Mouse (Mus musculus) lung, embryonic 14.5 days (tissue): ENCODE measurements around the gene Grin2b. TPM values are rescaled to one million over a fixed set of nuclear protein-coding genes. Genes with fewer than 3 reads are reported as not detected.
A peak's percentile ranks its signal among the peaks of the same experiment; 100 is the strongest.

Experiments
- ATAC-seq: fragments of 200-750 bp; cut with Nextera tagmentation; 2 replicates; pipeline ENCODE4 v1.8.0; 2017; ENCODE audit warnings: mild to moderate bottlenecking, moderate TSS enrichment, moderate library complexity; ENCODE audit not compliant: insufficient read depth
- DNase-seq: peaks from one replicate; pipeline ENCODE4 v3.0.0-alpha.2; 2015
- H3K27ac ChIP-seq: fragments of 300-500 bp; sonication (generic); 2 replicates; pipeline ENCODE4 v1.5.1; 2014; ENCODE audit warnings: low read depth, mild to moderate bottlenecking, moderate library complexity
- H3K27me3 ChIP-seq: fragments of 300-500 bp; sonication (generic); 2 replicates; pipeline ENCODE4 v1.6.1; 2014; ENCODE audit warnings: low read length, control low read depth; ENCODE audit not compliant: insufficient read depth
- H3K36me3 ChIP-seq: fragments of 300-500 bp; sonication (generic); 2 replicates; pipeline ENCODE4 v1.6.1; 2014; ENCODE audit warnings: control low read depth; ENCODE audit not compliant: insufficient read depth
- H3K4me1 ChIP-seq: fragments of 300-500 bp; sonication (generic); 2 replicates; pipeline ENCODE4 v1.6.1; 2014; ENCODE audit warnings: antibody characterized with exemption, control low read depth; ENCODE audit not compliant: insufficient read depth
- H3K4me2 ChIP-seq: fragments of 300-500 bp; sonication (generic); 2 replicates; pipeline ENCODE4 v1.6.1; 2014; ENCODE audit warnings: mild to moderate bottlenecking
- H3K4me3 ChIP-seq: fragments of 300-500 bp; sonication (generic); 2 replicates; pipeline ENCODE4 v1.5.1; 2014; ENCODE audit warnings: low read depth, low read length
- H3K9ac ChIP-seq: fragments of 300-500 bp; sonication (generic); 2 replicates; pipeline ENCODE4 v1.6.1; 2014
- H3K9me3 ChIP-seq: fragments of 300-500 bp; sonication (generic); 2 replicates; pipeline ENCODE4 v1.6.1; 2016; ENCODE audit warnings: low read depth, low read length, control low read depth
- CTCF ChIP-seq: IDR thresholded peaks from 2 replicates; pipeline ENCODE4 v1.5.1; 2016; ENCODE audit warnings: antibody characterized with exemption, low read depth
- WGBS: fragments of 180-500 bp; shearing (Covaris S2); extraction: QIAGEN DNeasy Blood & Tissue Kit; methylation state at CpG from one replicate; pipeline ENCODE4 v1.1.7; 2014; 5-methylcytosine and 5-hydroxymethylcytosine counted together
- polyA plus RNA-seq: library from polyadenylated mRNA; unstranded; fragments of >200 nt; fragmentation: Nextera tagmentation; extraction: Ambion mirVana; gene quantifications from 2 replicates; pipeline ENCODE4 v1.2.1, GENCODE M21; 2014

The Grin2b gene
- polyA plus RNA-seq, 1 experiment from 2014 or later = 0.82 TPM

GRCm38 (mm10) chr6:136172172-136172651 lies 1.1 kb downstream of the Grin2b start:
- Histone ChIP-seq H3K4me1 (no peaks in the 10 kb centered on the region), H3K4me2 (peak overlapping the region; percentile 78), H3K27ac (no peak overlapping the region), H3K4me3 (peak overlapping the region; percentile 41), H3K36me3 (no peaks in the 10 kb centered on the region), H3K27me3 (peaks cover 30% of the 10 kb centered on the region), H3K9me3 (no peaks in the 10 kb centered on the region), H3K9ac (no peak overlapping the region)
- ATAC-seq (peak; percentile 52; the same call in 1 of the 2 replicates), DNase-seq (peak; percentile 34)
- WGBS = under 1% methylated on average over 43 of the region's 43 CpGs
- no peak for TF ChIP-seq CTCF

- Histone ChIP-seq H3K36me3 (no peaks in the 10 kb centered on the region), H3K4me2 (peak overlapping the region; percentile 78; the same call in 1 of the 2 replicates), H3K4me1 (no peaks in the 10 kb centered on the region), H3K27me3 (peaks cover 30% of the 10 kb centered on the region), H3K27ac (no peak overlapping the region), H3K9ac (no peak overlapping the region), H3K9me3 (no peaks in the 10 kb centered on the region), H3K4me3 (peak overlapping the region; percentile 41; the same call in 1 of the 2 replicates)
- WGBS = 20% methylated on average over 7 of the region's 7 CpGs
- DNase-seq = no peak
- TF ChIP-seq CTCF = no peak
- ATAC-seq = no peak
Measured at GRCm38 (mm10) chr6:136171343-136171742, 2.0 kb downstream of the Grin2b start.

- Histone ChIP-seq H3K4me3 (no peak overlapping the region), H3K27me3 (peaks cover 30% of the 10 kb centered on the region), H3K4me1 (no peaks in the 10 kb centered on the region), H3K4me2 (no peak overlapping the region), H3K27ac (no peak overlapping the region), H3K36me3 (no peaks in the 10 kb centered on the region), H3K9me3 (no peaks in the 10 kb centered on the region), H3K9ac (no peak overlapping the region)
- ATAC-seq (no peak), DNase-seq (no peak)
- TF ChIP-seq CTCF = no peak
- WGBS = 76% methylated on average over 5 of the region's 5 CpGs
Measured at GRCm38 (mm10) chr6:136170381-136170780, 2.9 kb downstream of the Grin2b start.

GRCm38 (mm10) chr6:136167361-136167760 lies 6.0 kb downstream of the Grin2b start:
- WGBS = 56% methylated on average over 5 of the region's 5 CpGs
- H3K4me2 ChIP-seq = no peak overlapping the region

DNA sequence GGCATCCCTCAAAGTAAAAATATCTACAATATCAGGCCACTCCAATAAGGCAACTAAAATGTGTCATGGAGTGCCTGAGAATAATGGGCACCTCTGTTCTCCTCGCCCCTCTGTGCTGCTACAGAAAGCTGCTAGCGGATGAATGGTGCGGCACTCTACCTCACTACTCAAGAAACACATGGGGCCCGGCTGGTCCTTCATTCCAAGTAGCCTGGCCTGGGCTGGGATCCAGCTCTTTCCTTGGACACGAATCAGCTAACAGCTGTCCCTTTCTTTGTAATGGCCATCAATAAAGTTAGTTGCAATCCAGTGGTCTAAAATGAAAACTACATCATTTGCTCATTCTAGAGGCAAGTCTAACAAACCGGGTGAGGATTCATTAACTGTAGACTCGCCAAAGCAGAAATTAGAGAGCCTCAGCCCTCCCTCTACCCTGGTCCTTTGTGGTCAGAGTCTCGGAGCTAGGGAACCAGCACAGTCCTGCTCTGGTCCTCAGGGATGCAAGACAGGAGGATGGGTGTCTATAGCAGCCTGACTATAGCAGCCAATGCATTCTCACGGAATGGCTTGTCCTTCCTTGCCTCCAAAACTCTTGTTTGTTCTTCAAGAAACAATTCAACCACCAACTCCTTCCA lies 7.8 kb downstream of the Grin2b start:
- Histone ChIP-seq H3K9me3 (no peaks in the 10 kb centered on the region), H3K36me3 (no peaks in the 10 kb centered on the region), H3K4me1 (no peaks in the 10 kb centered on the region), H3K27me3 (peaks cover 5% of the 10 kb centered on the region), H3K4me2 (no peak overlapping the region), H3K27ac (no peak overlapping the region), H3K9ac (no peak overlapping the region), H3K4me3 (no peak overlapping the region)
- no peak for TF ChIP-seq CTCF
- ATAC-seq = peak; percentile 87
- WGBS = 38% methylated on average over 9 of the region's 9 CpGs
- DNase-seq = peak; percentile 86

More at GRCm38 (mm10) chr6:136167361-136167760, 6.0 kb downstream of the Grin2b start:
- Histone ChIP-seq H3K36me3 (no peaks in the 10 kb centered on the region), H3K4me1 (no peaks in the 10 kb centered on the region), H3K9me3 (no peaks in the 10 kb centered on the region), H3K27me3 (peaks cover 23% of the 10 kb centered on the region), H3K9ac (no peak overlapping the region), H3K4me3 (no peak overlapping the region), H3K27ac (no peak overlapping the region)
- no peak for DNase-seq
- no peak for TF ChIP-seq CTCF
- ATAC-seq = no peak

- no peak overlapping the region for H3K27ac ChIP-seq
- 77% methylated on average over 11 of the region's 11 CpGs for WGBS
- H3K9ac ChIP-seq = no peak overlapping the region
- no peak for DNase-seq
- H3K36me3 ChIP-seq = no peaks in the 10 kb centered on the region
- no peak overlapping the region for H3K4me3 ChIP-seq
- TF ChIP-seq CTCF = no peak
- H3K4me2 ChIP-seq = no peak overlapping the region
- no peaks in the 10 kb centered on the region for H3K4me1 ChIP-seq
- H3K9me3 ChIP-seq = no peaks in the 10 kb centered on the region
- ATAC-seq = no peak
- no peaks in the 10 kb centered on the region for H3K27me3 ChIP-seq
Measured at GRCm38 (mm10) chr6:136162090-136162489, 11.2 kb downstream of the Grin2b start.

- H3K4me3 ChIP-seq = no peak overlapping the region
- 52% methylated on average over 9 of the region's 9 CpGs for WGBS
Measured at GRCm38 (mm10) chr6:136153444-136153843, 19.9 kb downstream of the Grin2b start.

More at GRCm38 (mm10) chr6:136153444-136153843, 19.9 kb downstream of the Grin2b start:
- H3K4me2 ChIP-seq = no peak overlapping the region
- ATAC-seq (no peak), DNase-seq (peak; percentile 5)
- no peaks in the 10 kb centered on the region for H3K4me1 ChIP-seq
- no peak overlapping the region for H3K9ac ChIP-seq
- TF ChIP-seq CTCF = no peak
- no peak overlapping the region for H3K27ac ChIP-seq
- H3K36me3 ChIP-seq = no peaks in the 10 kb centered on the region
- no peaks in the 10 kb centered on the region for H3K9me3 ChIP-seq
- no peaks in the 10 kb centered on the region for H3K27me3 ChIP-seq
